Mouse (Mus musculus) embryonic facial prominence, embryonic 12.5 days (tissue): ENCODE data around the gene Sun2. TPM values are rescaled to one million over a fixed set of nuclear protein-coding genes. Genes with fewer than 3 reads are reported as not detected.

Experiments used
- ATAC-seq: fragments of 200-750 bp; cut with Nextera tagmentation; 2 replicates; pipeline ENCODE4 v1.8.0; 2017; ENCODE audit not compliant: insufficient number of reproducible peaks, insufficient read depth, low FRiP score, low TSS enrichment
- H3K27ac ChIP-seq: fragments of 300-500 bp; sonication (generic); 2 replicates; pipeline ENCODE4 v1.5.1; 2016; ENCODE audit warnings: mild to moderate bottlenecking
- H3K27me3 ChIP-seq: fragments of 300-500 bp; sonication (generic); 2 replicates; pipeline ENCODE4 v1.6.1; 2016; ENCODE audit warnings: mild to moderate bottlenecking, moderate library complexity
- H3K36me3 ChIP-seq: fragments of 300-500 bp; sonication (generic); 2 replicates; pipeline ENCODE4 v1.6.1; 2016; ENCODE audit warnings: mild to moderate bottlenecking
- H3K4me1 ChIP-seq: fragments of 300-500 bp; sonication (generic); 2 replicates; pipeline ENCODE4 v1.6.1; 2016
- H3K4me2 ChIP-seq: fragments of 300-500 bp; sonication (generic); replicated peaks from 2 replicates; pipeline ENCODE4 v1.6.1; 2016; ENCODE audit warnings: mild to moderate bottlenecking, moderate library complexity
- H3K4me3 ChIP-seq: fragments of 300-500 bp; sonication (generic); 2 replicates; pipeline ENCODE4 v1.5.1; 2016; ENCODE audit warnings: mild to moderate bottlenecking
- H3K9ac ChIP-seq: fragments of 300-500 bp; sonication (generic); 2 replicates; pipeline ENCODE4 v1.6.1; 2016; ENCODE audit warnings: mild to moderate bottlenecking, moderate library complexity
- H3K9me3 ChIP-seq: fragments of 300-500 bp; sonication (generic); 2 replicates; pipeline ENCODE4 v1.6.1; 2016; ENCODE audit warnings: mild to moderate bottlenecking, moderate library complexity
- WGBS: fragments of 180-500 bp; shearing (Covaris S2); methylation state at CpG from one replicate; pipeline ENCODE4 v1.1.7; 2016; 5-methylcytosine and 5-hydroxymethylcytosine counted together
- polyA plus RNA-seq: library from polyadenylated mRNA; unstranded; fragments of >200 nt; fragmentation: Nextera tagmentation; extraction: Ambion mirVana; gene quantifications from 2 replicates; pipeline ENCODE4 v1.2.1, GENCODE M21; 2016

The Sun2 gene
- polyA plus RNA-seq, 1 experiment from 2014 or later, result 6.2 TPM

DNA sequence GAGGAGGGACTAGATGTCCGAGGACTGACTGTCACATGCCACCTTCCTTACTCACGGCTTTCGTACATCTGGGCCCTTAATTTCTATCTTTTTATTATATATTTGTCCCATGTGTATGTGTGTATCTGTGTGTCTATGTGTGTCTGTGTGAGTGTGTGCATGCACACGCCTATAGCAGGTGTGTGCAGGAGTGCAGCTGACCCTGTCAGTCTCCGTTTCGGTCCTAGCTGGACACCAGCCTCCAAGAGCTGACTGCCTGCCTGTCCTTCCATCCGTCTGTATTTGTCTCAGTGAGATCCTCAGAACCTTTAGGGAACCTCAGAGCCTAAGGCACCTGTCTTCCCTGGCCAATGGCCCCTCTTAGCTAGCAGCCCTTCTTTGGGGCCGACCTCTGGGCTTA, 22.1 kb downstream of the Sun2 start:
- no peaks in the 10 kb centered on the region; the same call in 1 of the 2 replicates for H3K4me1 ChIP-seq
- no peak overlapping the region for H3K4me3 ChIP-seq
- no peak overlapping the region for H3K4me2 ChIP-seq
- H3K9ac ChIP-seq, result no peak overlapping the region
- 83% methylated on average over 8 of the region's 8 CpGs for WGBS
- ATAC-seq, result no peak
- peaks cover 77% of the 10 kb centered on the region for H3K36me3 ChIP-seq
- H3K9me3 ChIP-seq, result no peaks in the 10 kb centered on the region
- no peak overlapping the region for H3K27ac ChIP-seq
- H3K27me3 ChIP-seq, result no peaks in the 10 kb centered on the region

GRCm38 (mm10) chr15:79716710-79717109, 25.6 kb downstream of the Sun2 start:
- ATAC-seq, result no peak
- peaks cover 96% of the 10 kb centered on the region for H3K36me3 ChIP-seq

GRCm38 (mm10) chr15:79715646-79716045, 26.7 kb downstream of the Sun2 start:
- WGBS, result 88% methylated on average over 7 of the region's 7 CpGs
- Histone ChIP-seq H3K4me2 (no peak overlapping the region), H3K36me3 (peaks cover 97% of the 10 kb centered on the region), H3K27me3 (no peaks in the 10 kb centered on the region), H3K9me3 (no peaks in the 10 kb centered on the region), H3K9ac (no peak overlapping the region), H3K4me1 (no peaks in the 10 kb centered on the region), H3K4me3 (no peak overlapping the region), H3K27ac (no peak overlapping the region)
- no peak for ATAC-seq

More at GRCm38 (mm10) chr15:79716710-79717109, 25.6 kb downstream of the Sun2 start:
- 88% methylated on average over 6 of the region's 6 CpGs for WGBS
- Histone ChIP-seq H3K27me3 (no peaks in the 10 kb centered on the region), H3K4me2 (no peak overlapping the region), H3K27ac (no peak overlapping the region), H3K9me3 (no peaks in the 10 kb centered on the region), H3K4me3 (no peak overlapping the region), H3K4me1 (no peaks in the 10 kb centered on the region; the same call in 1 of the 2 replicates), H3K9ac (no peak overlapping the region)

DNA sequence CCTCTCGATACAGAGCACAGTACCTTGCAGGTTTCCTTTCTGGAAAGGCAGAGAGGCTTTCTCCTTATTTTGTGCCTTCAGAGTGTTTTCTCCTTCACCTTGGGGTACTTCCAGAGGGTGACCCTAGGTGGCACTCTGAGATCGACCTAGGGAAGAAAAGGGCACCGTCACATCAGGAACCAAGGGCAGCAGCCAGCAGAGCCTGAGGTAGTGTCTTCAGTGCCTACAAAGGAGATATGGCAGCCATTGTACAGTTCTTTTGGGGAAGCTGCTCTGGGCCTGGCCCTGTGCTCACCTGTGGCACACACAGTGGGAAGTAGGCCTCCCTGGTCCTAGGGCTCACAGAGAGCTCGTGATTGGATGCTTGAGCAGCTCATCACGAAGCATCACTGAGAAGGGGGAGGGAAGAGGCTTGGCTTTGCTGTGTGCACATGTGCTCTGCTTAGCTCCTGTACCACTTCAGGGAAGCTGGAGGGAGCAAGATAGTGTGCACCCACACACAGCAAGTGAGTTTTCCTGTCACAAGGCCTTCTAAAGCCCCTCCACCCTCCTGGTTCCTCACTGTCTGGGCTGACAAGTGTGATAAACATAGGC, 34.0 kb downstream of the Sun2 start:
- H3K9me3 ChIP-seq, result no peaks in the 10 kb centered on the region

GRCm38 (mm10) chr15:79706603-79707214, 35.6 kb downstream of the Sun2 start:
- Histone ChIP-seq H3K4me2 (no peak overlapping the region), H3K36me3 (peaks cover 49% of the 10 kb centered on the region), H3K27ac (no peak overlapping the region), H3K4me3 (no peak overlapping the region), H3K9me3 (no peaks in the 10 kb centered on the region), H3K9ac (no peak overlapping the region), H3K4me1 (no peaks in the 10 kb centered on the region), H3K27me3 (no peaks in the 10 kb centered on the region)
- 84% methylated on average over 17 of the region's 17 CpGs for WGBS
- no peak for ATAC-seq

More for the DNA sequence above, 34.0 kb downstream of the Sun2 start:
- no peak overlapping the region for H3K4me3 ChIP-seq
- H3K4me2 ChIP-seq, result no peak overlapping the region
- no peaks in the 10 kb centered on the region for H3K4me1 ChIP-seq
- peaks cover 65% of the 10 kb centered on the region for H3K36me3 ChIP-seq
- no peak for ATAC-seq
- H3K27ac ChIP-seq, result no peak overlapping the region
- 83% methylated on average over 5 of the region's 5 CpGs for WGBS
- no peak overlapping the region for H3K9ac ChIP-seq
- no peaks in the 10 kb centered on the region for H3K27me3 ChIP-seq

DNA sequence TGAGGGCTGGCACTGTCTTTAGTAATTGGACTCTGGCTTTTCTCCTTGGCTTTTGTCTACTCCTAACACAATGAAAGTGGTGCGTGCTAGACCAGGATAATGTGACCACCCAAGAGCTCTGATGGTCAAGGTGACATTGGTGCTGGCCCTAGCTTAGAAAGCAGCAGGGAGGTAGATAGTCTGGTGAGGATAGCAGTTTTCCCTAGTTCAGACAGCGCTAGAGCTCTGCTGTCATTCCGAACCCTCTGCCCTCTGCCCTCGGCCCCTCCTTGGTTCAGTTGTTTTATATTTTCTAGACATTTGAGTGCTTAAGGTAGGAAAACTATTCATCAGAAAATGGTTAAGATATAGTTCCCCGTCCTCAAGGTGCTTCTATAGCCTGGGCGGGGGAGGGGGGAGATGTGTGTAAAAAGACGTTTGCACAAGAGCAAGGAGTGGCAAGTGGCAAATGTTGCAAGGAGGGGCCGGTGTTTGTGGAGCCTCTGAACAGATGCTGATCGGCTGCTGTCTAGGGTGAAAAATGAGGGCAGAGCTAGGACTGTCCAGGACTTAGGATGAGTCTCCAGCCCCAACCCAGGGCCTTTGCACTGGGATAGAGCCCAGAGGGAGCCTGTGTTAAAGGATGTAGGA, 44.7 kb downstream of the Sun2 start:
- H3K9me3 ChIP-seq, result no peaks in the 10 kb centered on the region
- H3K9ac ChIP-seq, result no peak overlapping the region
- no peak for ATAC-seq
- no peak overlapping the region for H3K27ac ChIP-seq
- peaks cover 16% of the 10 kb centered on the region; the same call in 1 of the 2 replicates for H3K36me3 ChIP-seq
- H3K4me3 ChIP-seq, result no peak overlapping the region
- H3K4me1 ChIP-seq, result peaks cover 9% of the 10 kb centered on the region
- H3K4me2 ChIP-seq, result no peak overlapping the region
- no peaks in the 10 kb centered on the region for H3K27me3 ChIP-seq
- 86% methylated on average over 9 of the region's 9 CpGs for WGBS

- no peaks in the 10 kb centered on the region for H3K27me3 ChIP-seq
- peaks cover 15% of the 10 kb centered on the region for H3K4me1 ChIP-seq
- no peak for ATAC-seq
- H3K4me2 ChIP-seq, result no peak overlapping the region
- H3K9ac ChIP-seq, result no peak overlapping the region
- WGBS, result 81% methylated on average over 6 of the region's 6 CpGs
- H3K27ac ChIP-seq, result no peak overlapping the region
- no peak overlapping the region for H3K4me3 ChIP-seq
- H3K36me3 ChIP-seq, result peaks cover 16% of the 10 kb centered on the region; the same call in 1 of the 2 replicates
- no peaks in the 10 kb centered on the region for H3K9me3 ChIP-seq
Observed at GRCm38 (mm10) chr15:79697011-79697410, 45.3 kb downstream of the Sun2 start.

DNA sequence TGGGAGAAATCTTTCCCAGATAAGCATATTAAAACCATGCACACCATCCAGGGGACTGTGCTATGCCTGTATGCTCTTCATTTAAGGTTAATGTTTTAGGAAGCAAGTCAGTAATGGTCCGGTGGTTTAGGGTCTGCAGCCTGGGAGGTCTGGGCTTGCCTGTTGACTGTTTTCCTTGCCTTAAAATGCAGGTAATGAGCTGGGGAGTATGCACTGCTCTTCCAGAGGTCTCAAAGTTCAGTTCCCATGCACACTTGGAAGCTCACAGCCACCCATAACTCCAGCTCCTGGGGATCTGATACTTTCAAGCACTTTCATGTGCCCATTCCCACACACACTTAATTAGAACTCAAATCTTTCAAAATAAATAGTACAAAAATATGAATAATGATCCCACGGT, 45.8 kb downstream of the Sun2 start:
- peaks cover 20% of the 10 kb centered on the region for H3K4me1 ChIP-seq
- H3K36me3 ChIP-seq, result peaks cover 16% of the 10 kb centered on the region; the same call in 1 of the 2 replicates
- H3K27me3 ChIP-seq, result no peaks in the 10 kb centered on the region
- no peak overlapping the region for H3K4me2 ChIP-seq
- no peak overlapping the region for H3K9ac ChIP-seq
- no peak overlapping the region for H3K27ac ChIP-seq
- 84% methylated on average over 2 of the region's 2 CpGs for WGBS
- H3K9me3 ChIP-seq, result no peaks in the 10 kb centered on the region
- H3K4me3 ChIP-seq, result no peak overlapping the region
- ATAC-seq, result no peak

- ATAC-seq, result no peak
- no peaks in the 10 kb centered on the region for H3K27me3 ChIP-seq
- no peaks in the 10 kb centered on the region for H3K9me3 ChIP-seq
- H3K4me1 ChIP-seq, result peaks cover 21% of the 10 kb centered on the region
- H3K4me2 ChIP-seq, result no peak overlapping the region
- peaks cover 16% of the 10 kb centered on the region; the same call in 1 of the 2 replicates for H3K36me3 ChIP-seq
- no peak overlapping the region for H3K4me3 ChIP-seq
- no peak overlapping the region for H3K27ac ChIP-seq
- H3K9ac ChIP-seq, result no peak overlapping the region
- 72% methylated on average over 3 of the region's 3 CpGs for WGBS
Observed at GRCm38 (mm10) chr15:79695516-79695915, 46.8 kb downstream of the Sun2 start.

GRCm38 (mm10) chr15:79694512-79694911, 47.8 kb downstream of the Sun2 start:
- Histone ChIP-seq H3K4me3 (no peak overlapping the region), H3K9me3 (no peaks in the 10 kb centered on the region), H3K36me3 (peaks cover 16% of the 10 kb centered on the region; the same call in 1 of the 2 replicates), H3K27ac (no peak overlapping the region), H3K9ac (no peak overlapping the region), H3K4me2 (no peak overlapping the region), H3K4me1 (peaks cover 23% of the 10 kb centered on the region), H3K27me3 (no peaks in the 10 kb centered on the region)
- 92% methylated on average over 4 of the region's 4 CpGs for WGBS
- no peak for ATAC-seq

DNA sequence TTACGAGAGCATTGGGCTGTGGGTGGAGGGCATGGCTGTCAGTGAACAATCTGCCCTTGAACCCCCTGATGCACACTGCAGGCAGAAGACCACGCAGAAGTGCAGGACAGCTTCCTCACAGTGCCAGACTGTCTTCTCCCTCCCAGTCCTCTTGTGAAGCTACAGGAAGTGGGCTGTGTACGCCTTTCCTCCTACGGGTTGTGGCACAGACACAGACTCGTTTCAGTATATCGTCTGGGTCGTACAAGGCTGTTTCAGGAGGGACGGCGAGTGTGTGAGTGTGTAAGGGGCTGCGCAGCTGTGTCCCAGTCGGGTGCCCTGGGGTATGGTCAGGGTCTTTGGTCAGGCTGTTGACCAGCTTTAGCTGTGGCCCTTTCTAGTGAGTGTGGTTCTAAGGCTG, 48.6 kb downstream of the Sun2 start:
- Histone ChIP-seq H3K4me3 (no peak overlapping the region), H3K27ac (no peak overlapping the region), H3K4me1 (peaks cover 26% of the 10 kb centered on the region), H3K9me3 (no peaks in the 10 kb centered on the region), H3K36me3 (peaks cover 16% of the 10 kb centered on the region; the same call in 1 of the 2 replicates), H3K27me3 (no peaks in the 10 kb centered on the region), H3K4me2 (no peak overlapping the region), H3K9ac (no peak overlapping the region)
- 83% methylated on average over 11 of the region's 11 CpGs for WGBS
- ATAC-seq, result no peak

- no peak overlapping the region for H3K4me3 ChIP-seq
- no peak overlapping the region for H3K27ac ChIP-seq
- H3K9ac ChIP-seq, result no peak overlapping the region
- H3K4me2 ChIP-seq, result peak overlapping the region; percentile 83
- peaks cover 31% of the 10 kb centered on the region for H3K4me1 ChIP-seq
- 86% methylated on average over 5 of the region's 5 CpGs for WGBS
- H3K36me3 ChIP-seq, result peaks cover 16% of the 10 kb centered on the region; the same call in 1 of the 2 replicates
- no peaks in the 10 kb centered on the region for H3K27me3 ChIP-seq
- no peaks in the 10 kb centered on the region for H3K9me3 ChIP-seq
- ATAC-seq, result no peak
Observed at GRCm38 (mm10) chr15:79692334-79692733, 50.0 kb downstream of the Sun2 start.
